Comparison of ENCODE assay signal across 15 mouse cellular contexts in genomic region chr13:26387861-26388621, GRCm38 (mm10).
A peak's percentile ranks its signal among the peaks of the same experiment; 100 is the strongest.
DNase-seq lines count a peak whose midpoint lies in the region; ATAC-seq and TF ChIP-seq lines count a peak whose summit lies in the region.
"Had no signal": no experiment of that assay in that cellular context is flagged by ENCODE, and none has a peak within 500 bp of the region (broad histone marks: within the 10 kb centered on the region; RNA-seq: fewer than 3 reads in every experiment).

No protein-coding gene starts in this region.

- ATAC-seq in forebrain, embryonic 14.5 days = 0 out of 2 replicates have a peak, but pooled peaks have one; percentile 5
- no peak; the same call in 1 of the 2 replicates for ATAC-seq in forebrain, postnatal 0 days
- 0 out of 2 replicates have a peak, but pooled peaks have one; percentile 17 for ATAC-seq in kidney, postnatal 0 days (replicated peaks; ENCODE audit: low FRiP score, low read depth)
- peak; percentile 81 for ATAC-seq in embryonic facial prominence, embryonic 12.5 days (ENCODE audit: insufficient number of reproducible peaks, insufficient read depth, low FRiP score, low TSS enrichment)
- ATAC-seq in midbrain, embryonic 13.5 days = peak; percentile 65
- ATAC-seq: inflammation-experienced regulatory T-cells, adult 6 months had no signal

- H3K9me3 ChIP-seq in forebrain, embryonic 14.5 days (replicated peaks; ENCODE audit: control insufficient read depth, low read length) = no peaks in the 10 kb centered on the region
- H3K9me3 ChIP-seq in forebrain, postnatal 0 days (ENCODE audit: low read length) = no peaks in the 10 kb centered on the region
- no peaks in the 10 kb centered on the region for H3K9me3 ChIP-seq in kidney, postnatal 0 days (replicated peaks; ENCODE audit: low read length)
- no peaks in the 10 kb centered on the region for H3K9me3 ChIP-seq in embryonic facial prominence, embryonic 12.5 days
- H3K9me3 ChIP-seq in midbrain, embryonic 13.5 days = no peaks in the 10 kb centered on the region

- H3K4me1 ChIP-seq in forebrain, embryonic 14.5 days (ENCODE audit: control insufficient read depth, insufficient read depth, low read length) = no peaks in the 10 kb centered on the region
- no peaks in the 10 kb centered on the region for H3K4me1 ChIP-seq in forebrain, postnatal 0 days (ENCODE audit: insufficient read depth)
- no peaks in the 10 kb centered on the region for H3K4me1 ChIP-seq in kidney, postnatal 0 days (replicated peaks; ENCODE audit: insufficient read depth, low read length)
- H3K4me1 ChIP-seq in embryonic facial prominence, embryonic 12.5 days = no peaks in the 10 kb centered on the region
- H3K4me1 ChIP-seq in midbrain, embryonic 13.5 days (replicated peaks) = no peaks in the 10 kb centered on the region

- H3K27me3 ChIP-seq in forebrain, embryonic 14.5 days (replicated peaks; ENCODE audit: control insufficient read depth, insufficient read depth, low read length) = no peaks in the 10 kb centered on the region
- no peaks in the 10 kb centered on the region for H3K27me3 ChIP-seq in forebrain, postnatal 0 days (ENCODE audit: insufficient read depth, low read length)
- H3K27me3 ChIP-seq in kidney, postnatal 0 days (ENCODE audit: insufficient read depth, low read length) = no peaks in the 10 kb centered on the region
- H3K27me3 ChIP-seq in embryonic facial prominence, embryonic 12.5 days = no peaks in the 10 kb centered on the region
- no peaks in the 10 kb centered on the region for H3K27me3 ChIP-seq in midbrain, embryonic 13.5 days

- WGBS in forebrain, embryonic 14.5 days = 95% methylated on average over 7 of the region's 7 CpGs
- WGBS in forebrain, postnatal 0 days = 95% methylated on average over 7 of the region's 7 CpGs
- 89% methylated on average over 7 of the region's 7 CpGs for WGBS in kidney, postnatal 0 days
- 89% methylated on average over 7 of the region's 7 CpGs for WGBS in embryonic facial prominence, embryonic 12.5 days
- 94% methylated on average over 7 of the region's 7 CpGs for WGBS in midbrain, embryonic 13.5 days

- H3K4me3 ChIP-seq in forebrain, embryonic 14.5 days (ENCODE audit: low read depth, low read length) = no peak overlapping the region
- H3K4me3 ChIP-seq in forebrain, postnatal 0 days (ENCODE audit: low read depth, low read length) = no peak overlapping the region
- no peak overlapping the region for H3K4me3 ChIP-seq in kidney, postnatal 0 days (replicated peaks; ENCODE audit: low read depth, low read length)
- no peak overlapping the region for H3K4me3 ChIP-seq in embryonic facial prominence, embryonic 12.5 days
- H3K4me3 ChIP-seq in midbrain, embryonic 13.5 days (replicated peaks) = no peak overlapping the region
- H3K4me3 ChIP-seq: erythroblast, embryonic 14.5 days had no signal

- no peaks in the 10 kb centered on the region for H3K36me3 ChIP-seq in forebrain, embryonic 14.5 days (ENCODE audit: control insufficient read depth, insufficient read depth, low read length)
- H3K36me3 ChIP-seq in forebrain, postnatal 0 days (ENCODE audit: insufficient read depth) = no peaks in the 10 kb centered on the region
- no peaks in the 10 kb centered on the region for H3K36me3 ChIP-seq in kidney, postnatal 0 days (ENCODE audit: insufficient read depth, low read length)
- no peaks in the 10 kb centered on the region for H3K36me3 ChIP-seq in embryonic facial prominence, embryonic 12.5 days
- H3K36me3 ChIP-seq in midbrain, embryonic 13.5 days = no peaks in the 10 kb centered on the region

- no peak overlapping the region for H3K4me2 ChIP-seq in forebrain, embryonic 14.5 days (ENCODE audit: low read length)
- H3K4me2 ChIP-seq in forebrain, postnatal 0 days (ENCODE audit: low read depth) = no peak overlapping the region
- no peak overlapping the region for H3K4me2 ChIP-seq in kidney, postnatal 0 days (ENCODE audit: low read length)
- no peak overlapping the region for H3K4me2 ChIP-seq in embryonic facial prominence, embryonic 12.5 days (replicated peaks)
- H3K4me2 ChIP-seq in midbrain, embryonic 13.5 days (replicated peaks) = no peak overlapping the region

- TF ChIP-seq CTCF in forebrain, postnatal 0 days (IDR thresholded peaks at IDR 0.05; ENCODE audit: low read depth) = no peak
- TF ChIP-seq CTCF in kidney, postnatal 0 days (IDR thresholded peaks at IDR 0.05; ENCODE audit: low read depth) = no peak

- no peak overlapping the region for H3K9ac ChIP-seq in forebrain, embryonic 14.5 days (ENCODE audit: low read length)
- no peak overlapping the region for H3K9ac ChIP-seq in forebrain, postnatal 0 days
- H3K9ac ChIP-seq in kidney, postnatal 0 days (ENCODE audit: low read depth, low read length) = no peak overlapping the region
- no peak overlapping the region for H3K9ac ChIP-seq in embryonic facial prominence, embryonic 12.5 days
- no peak overlapping the region for H3K9ac ChIP-seq in midbrain, embryonic 13.5 days (replicated peaks)

- no peak for DNase-seq in forebrain, embryonic 14.5 days (ENCODE audit: low spot score)
- DNase-seq in forebrain, postnatal 0 days = no peak
- no peak for DNase-seq in kidney, postnatal 0 days (ENCODE audit: low spot score)
- DNase-seq in kidney, postnatal 14 days = no peak
- no peak for DNase-seq in layer of hippocampus, adult 11-12 months (ENCODE audit: low spot score)
- DNase-seq: cerebellum, adult 9-11 months; kidney, postnatal 10 days; layer of hippocampus, adult 9-11 months; lung, postnatal 10 days; right cerebral cortex, adult 18-20 months; thymus, postnatal 36 days had no signal

- H3K27ac ChIP-seq in forebrain, embryonic 14.5 days (ENCODE audit: low read depth, low read length) = no peak overlapping the region
- H3K27ac ChIP-seq in forebrain, postnatal 0 days (ENCODE audit: low read depth, low read length) = no peak overlapping the region
- H3K27ac ChIP-seq in kidney, postnatal 0 days = no peak overlapping the region
- no peak overlapping the region for H3K27ac ChIP-seq in embryonic facial prominence, embryonic 12.5 days
- no peak overlapping the region for H3K27ac ChIP-seq in midbrain, embryonic 13.5 days
